Mouse (Mus musculus): Measurements from ENCODE around the gene Sirt7.
A peak's percentile ranks its signal among the peaks of the same experiment; 100 is the strongest.

The Sirt7 gene

GRCm38 (mm10) chr11:120625152-120625775 is at the start of gene Sirt7:
Sirt7 (minus strand) TSS chr11:120625240.
- DNase-seq (ENCODE audit: low spot score): no peak

GRCm38 (mm10) chr11:120673594-120674122 is 48.6 kb upstream of the Sirt7 start:
- no peak for DNase-seq (ENCODE audit: low spot score)

GRCm38 (mm10) chr11:120672687-120673593 is 47.9 kb upstream of the Sirt7 start, which contains the start of gene Aspscr1:
Aspscr1 (plus strand) TSS chr11:120672973.
- DNase-seq (ENCODE audit: low spot score): peak; percentile 67

- DNase-seq (ENCODE audit: low spot score): no peak
These were observed 41.6 kb upstream of the Sirt7 start for GRCm38 (mm10) chr11:120666617-120667016.

GRCm38 (mm10) chr11:120665406-120665805 is 40.4 kb upstream of the Sirt7 start:
- DNase-seq (ENCODE audit: low spot score): no peak

- no peak for DNase-seq (ENCODE audit: low spot score)
These were observed 38.7 kb upstream of the Sirt7 start for GRCm38 (mm10) chr11:120663714-120664113.

GRCm38 (mm10) chr11:120662759-120663158 is 37.7 kb upstream of the Sirt7 start:
- DNase-seq (ENCODE audit: low spot score): no peak

- DNase-seq (ENCODE audit: low spot score): no peak
These were observed 36.0 kb upstream of the Sirt7 start, which contains the start of gene Notum for GRCm38 (mm10) chr11:120661076-120661460. Notum (minus strand) TSS chr11:120661175.

- DNase-seq (ENCODE audit: low spot score): no peak
These were observed 35.4 kb upstream of the Sirt7 start for GRCm38 (mm10) chr11:120660301-120661075.

- no peak for DNase-seq (ENCODE audit: low spot score)
These were observed 34.7 kb upstream of the Sirt7 start for GRCm38 (mm10) chr11:120659509-120660300.

GRCm38 (mm10) chr11:120658876-120659410 is 33.9 kb upstream of the Sirt7 start:
- DNase-seq (ENCODE audit: low spot score): peak; percentile 45

- DNase-seq (ENCODE audit: low spot score): no peak
These were observed 32.3 kb upstream of the Sirt7 start for GRCm38 (mm10) chr11:120657301-120657700.

GRCm38 (mm10) chr11:120654741-120655140 is 29.7 kb upstream of the Sirt7 start:
- no peak for DNase-seq (ENCODE audit: low spot score)

GRCm38 (mm10) chr11:120651872-120652271 is 26.8 kb upstream of the Sirt7 start:
- no peak for DNase-seq (ENCODE audit: low spot score)

- DNase-seq (ENCODE audit: low spot score): no peak
These were observed 23.0 kb upstream of the Sirt7 start, which contains the start of gene Myadml2 for GRCm38 (mm10) chr11:120648001-120648476. Myadml2 (minus strand) TSS chr11:120648158.

- no peak for DNase-seq (ENCODE audit: low spot score)
These were observed 22.2 kb upstream of the Sirt7 start for GRCm38 (mm10) chr11:120647047-120647830.

GRCm38 (mm10) chr11:120643601-120643987 is 18.6 kb upstream of the Sirt7 start, which contains the start of gene Pycr1:
Pycr1 (minus strand) TSS chr11:120643769.
- DNase-seq (ENCODE audit: low spot score): peak; percentile 85

GRCm38 (mm10) chr11:120642939-120643600 is 18.0 kb upstream of the Sirt7 start:
- DNase-seq (ENCODE audit: low spot score): no peak

GRCm38 (mm10) chr11:120641869-120642268 is 16.8 kb upstream of the Sirt7 start:
- no peak for DNase-seq (ENCODE audit: low spot score)

All from layer of hippocampus, adult 9-10 months (tissue).